Mouse (Mus musculus) heart, embryonic 13.5 days (tissue): ENCODE measurements around the gene Babam1. TPM values are rescaled to one million over a fixed set of nuclear protein-coding genes. Genes with fewer than 3 reads are reported as not detected.

Experiments
- ATAC-seq: fragments of 200-750 bp; cut with Nextera tagmentation; 2 replicates; pipeline ENCODE4 v1.8.0; 2017; ENCODE audit warnings: moderate TSS enrichment; ENCODE audit not compliant: insufficient number of reproducible peaks, low FRiP score, low TSS enrichment; ENCODE audit errors: extremely low read depth
- H3K27ac ChIP-seq: fragments of 300-500 bp; sonication (generic); replicated peaks from 2 replicates; pipeline ENCODE4 v1.5.1; 2015; ENCODE audit warnings: moderate library complexity, mild to moderate bottlenecking, inconsistent platforms
- H3K27me3 ChIP-seq: fragments of 300-500 bp; sonication (generic); replicated peaks from 2 replicates; pipeline ENCODE4 v1.6.1; 2015; ENCODE audit warnings: mild to moderate bottlenecking, inconsistent platforms
- H3K36me3 ChIP-seq: fragments of 300-500 bp; sonication (generic); 2 replicates; pipeline ENCODE4 v1.6.1; 2015; ENCODE audit warnings: mild to moderate bottlenecking, inconsistent platforms
- H3K4me1 ChIP-seq: fragments of 300-500 bp; sonication (generic); 2 replicates; pipeline ENCODE4 v1.6.1; 2015; ENCODE audit warnings: inconsistent platforms
- H3K4me2 ChIP-seq: fragments of 300-500 bp; sonication (generic); 2 replicates; pipeline ENCODE4 v1.6.1; 2015; ENCODE audit warnings: inconsistent platforms, mild to moderate bottlenecking, moderate library complexity
- H3K4me3 ChIP-seq: fragments of 300-500 bp; sonication (generic); 2 replicates; pipeline ENCODE4 v1.5.1; 2015; ENCODE audit warnings: moderate library complexity, mild to moderate bottlenecking, inconsistent platforms
- H3K9ac ChIP-seq: fragments of 300-500 bp; sonication (generic); 2 replicates; pipeline ENCODE4 v1.6.1; 2015; ENCODE audit warnings: inconsistent platforms, mild to moderate bottlenecking, moderate library complexity
- H3K9me3 ChIP-seq: fragments of 300-500 bp; sonication (generic); 2 replicates; pipeline ENCODE4 v1.6.1; 2016; ENCODE audit warnings: inconsistent platforms
- WGBS: fragments of 180-500 bp; shearing (Covaris S2); methylation state at CpG from one replicate; pipeline ENCODE4 v1.1.7; 2015; ENCODE audit warnings: mixed read lengths; 5-methylcytosine and 5-hydroxymethylcytosine counted together
- polyA plus RNA-seq: library from polyadenylated mRNA; unstranded; fragments of >200 nt; fragmentation: Nextera tagmentation; extraction: Ambion mirVana; gene quantifications from 2 replicates; pipeline ENCODE4 v1.2.1, GENCODE M21; 2015

Babam1 gene
- polyA plus RNA-seq: 89.7 and 91.8 TPM in 2 replicates

DNA sequence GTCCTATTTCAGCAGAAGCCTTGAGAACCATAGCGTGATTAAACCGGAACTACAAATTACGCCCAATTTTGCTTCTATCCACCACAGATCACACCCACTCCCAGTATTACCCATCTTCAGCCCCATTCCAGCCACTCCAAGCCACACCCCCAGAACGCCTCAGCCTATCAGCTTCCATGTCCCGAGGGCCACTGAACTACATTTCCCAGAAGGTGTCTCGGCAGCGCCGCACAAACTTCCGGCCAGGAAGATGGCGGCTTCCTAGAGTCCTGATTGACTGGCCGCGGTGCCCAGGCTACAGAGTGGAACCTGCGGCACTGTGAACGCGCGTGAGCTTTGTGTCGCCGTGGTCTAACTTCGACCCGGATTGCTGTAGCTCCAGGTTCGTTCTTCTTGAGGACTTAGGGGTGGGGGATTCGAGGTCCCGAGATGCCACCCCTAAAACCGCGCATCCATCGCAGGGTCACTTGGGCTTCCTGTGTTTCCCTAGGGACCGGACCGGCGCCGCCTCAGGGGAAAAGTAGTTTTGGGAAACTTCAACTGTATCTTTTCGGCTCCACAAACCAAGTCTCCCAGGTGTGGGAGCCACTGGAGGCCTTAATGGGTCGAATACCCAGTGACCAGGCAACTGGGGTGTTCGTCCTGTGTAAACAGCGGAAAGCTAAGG, at the start of gene Babam1:
Babam1 (plus strand) TSS at position 223 of the 667 bp plus-strand sequence.
- under 1% methylated on average over 34 of the region's 34 CpGs for WGBS
- Histone ChIP-seq H3K4me3 (peak within 1 kb of the TSS; percentile 89), H3K4me1 (peaks cover 16% of the 10 kb centered on the region), H3K27me3 (no peaks in the 10 kb centered on the region), H3K9me3 (no peaks in the 10 kb centered on the region), H3K36me3 (peaks cover 26% of the 10 kb centered on the region), H3K9ac (peak within 1 kb of the TSS; percentile 82), H3K4me2 (peak within 1 kb of the TSS; percentile 93), H3K27ac (peak within 1 kb of the TSS; percentile 82)
- peak; percentile 89; the same call in 1 of the 2 replicates for ATAC-seq

DNA sequence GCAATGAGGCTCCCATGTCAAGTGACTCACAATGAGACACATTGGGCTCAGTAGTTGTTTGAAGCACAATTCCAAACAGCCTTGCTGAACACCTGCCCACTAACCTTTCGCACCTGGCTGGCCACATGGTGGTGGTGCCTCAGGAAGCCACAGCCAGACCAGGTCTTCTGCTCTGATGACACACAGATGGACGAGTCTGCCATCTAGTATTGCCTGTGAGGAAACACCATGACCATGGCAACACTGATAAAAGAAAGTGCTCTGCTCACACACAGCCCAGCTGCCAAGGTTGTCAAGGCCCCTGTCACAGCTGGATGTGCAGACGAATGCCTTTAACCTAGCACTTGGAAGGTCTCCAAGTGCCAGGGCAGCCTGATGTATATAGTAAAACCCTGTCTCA, 45.5 kb upstream of the Babam1 start:
- H3K4me1 ChIP-seq: peaks cover 5% of the 10 kb centered on the region; the same call in 1 of the 2 replicates
- H3K9me3 ChIP-seq: no peaks in the 10 kb centered on the region
- no peak overlapping the region for H3K9ac ChIP-seq
- no peak overlapping the region for H3K27ac ChIP-seq
- no peak overlapping the region for H3K4me3 ChIP-seq
- H3K36me3 ChIP-seq: peaks cover 100% of the 10 kb centered on the region
- no peak overlapping the region for H3K4me2 ChIP-seq
- 48% methylated on average over 3 of the region's 3 CpGs for WGBS
- ATAC-seq: no peak
- H3K27me3 ChIP-seq: no peaks in the 10 kb centered on the region

DNA sequence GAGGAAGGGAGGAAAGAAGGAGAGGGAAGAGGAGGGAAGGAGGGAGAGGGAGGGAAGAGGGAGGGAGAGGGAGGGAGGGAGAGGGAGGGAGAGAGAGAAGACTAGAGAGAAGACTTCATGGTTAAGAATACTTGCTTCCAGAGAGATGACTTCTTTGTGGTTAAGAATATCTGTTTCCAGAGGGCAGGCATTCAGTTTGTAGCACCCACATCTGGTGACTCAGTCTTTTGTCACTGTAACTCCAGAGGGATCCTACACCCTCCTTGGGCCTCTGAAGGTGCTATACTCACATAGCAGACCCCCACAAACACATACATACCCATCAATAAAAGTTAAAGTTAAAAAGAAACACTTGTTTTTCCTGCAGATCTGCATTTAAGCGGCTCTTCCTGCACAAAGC, 45.1 kb upstream of the Babam1 start:
- H3K27me3 ChIP-seq: no peaks in the 10 kb centered on the region
- H3K27ac ChIP-seq: no peak overlapping the region
- 100% methylated on average over 1 of the region's 1 CpGs for WGBS
- no peak overlapping the region for H3K4me2 ChIP-seq
- peaks cover 5% of the 10 kb centered on the region; the same call in 1 of the 2 replicates for H3K4me1 ChIP-seq
- H3K9ac ChIP-seq: no peak overlapping the region
- ATAC-seq: no peak
- H3K9me3 ChIP-seq: no peaks in the 10 kb centered on the region
- peaks cover 100% of the 10 kb centered on the region for H3K36me3 ChIP-seq
- H3K4me3 ChIP-seq: no peak overlapping the region

DNA sequence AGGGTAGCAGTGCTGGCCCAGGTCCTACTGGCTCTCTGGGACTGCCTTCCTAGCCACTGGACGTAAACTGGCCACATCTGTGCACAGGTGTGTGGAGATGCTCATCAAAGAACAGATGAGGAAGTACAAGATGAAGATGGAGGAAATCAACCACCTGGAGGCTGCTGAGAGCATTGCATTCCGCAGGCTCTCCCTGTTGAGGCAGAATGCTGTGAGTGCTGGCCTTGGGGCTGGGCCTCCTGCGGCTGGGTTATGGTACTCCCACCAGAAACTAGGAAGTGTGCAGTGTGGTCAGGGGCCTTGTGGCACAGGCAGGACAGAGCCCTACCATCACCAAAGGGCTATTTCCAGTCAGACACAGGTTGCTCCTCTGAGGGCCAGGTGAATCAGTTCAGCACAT, 38.6 kb upstream of the Babam1 start:
- Histone ChIP-seq H3K4me3 (no peak overlapping the region), H3K27me3 (no peaks in the 10 kb centered on the region), H3K36me3 (peaks cover 88% of the 10 kb centered on the region), H3K4me1 (no peaks in the 10 kb centered on the region), H3K27ac (no peak overlapping the region), H3K9ac (no peak overlapping the region), H3K9me3 (no peaks in the 10 kb centered on the region), H3K4me2 (no peak overlapping the region)
- WGBS: 89% methylated on average over 3 of the region's 3 CpGs
- no peak for ATAC-seq

DNA sequence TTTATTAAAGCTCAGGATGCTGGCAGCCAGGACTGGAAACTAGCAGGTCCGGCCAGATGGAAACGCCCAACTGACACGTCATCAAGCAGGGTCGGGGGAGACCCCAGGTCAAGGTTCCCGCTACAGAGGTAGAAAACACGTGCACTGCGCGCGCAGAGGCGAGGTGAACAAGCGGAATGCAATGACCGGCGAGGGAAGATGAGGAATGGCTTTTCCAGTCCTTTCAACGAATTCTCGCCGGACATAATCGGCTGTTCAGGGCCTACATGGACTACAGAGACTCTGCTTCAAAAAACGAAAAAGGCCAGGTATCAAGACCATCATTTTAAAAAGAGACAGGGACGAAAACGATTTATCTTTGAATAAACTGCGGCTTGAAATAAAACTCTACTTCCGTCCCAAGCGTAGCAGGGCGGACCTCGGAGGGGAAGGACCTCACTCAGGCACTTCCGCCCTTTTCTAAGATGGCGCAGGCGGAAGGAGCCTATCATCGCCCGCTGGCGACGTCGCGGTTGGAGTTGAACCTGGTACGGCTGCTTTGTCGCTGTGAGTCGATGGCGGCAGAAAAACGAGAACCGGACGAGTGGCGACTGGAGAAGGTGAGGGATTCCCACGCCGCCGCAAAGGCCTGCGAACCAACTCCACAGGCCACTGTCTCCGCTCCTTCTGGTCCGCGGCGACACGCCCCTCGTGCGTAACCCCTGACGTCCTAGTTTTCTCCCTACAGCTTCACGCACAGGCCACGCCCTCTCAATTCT, 29.7 kb upstream of the Babam1 start, which contains the start of gene Use1:
Use1 (plus strand) TSS at position 78 of the 758 bp plus-strand sequence.
- Histone ChIP-seq H3K9me3 (no peaks in the 10 kb centered on the region), H3K27me3 (no peaks in the 10 kb centered on the region), H3K9ac (peak within 1 kb of the TSS; percentile 84), H3K4me3 (peak within 1 kb of the TSS; percentile 72), H3K36me3 (peaks cover 19% of the 10 kb centered on the region), H3K4me2 (peak within 1 kb of the TSS; percentile 87), H3K27ac (peak within 1 kb of the TSS; percentile 93), H3K4me1 (peaks cover 40% of the 10 kb centered on the region)
- under 1% methylated on average over 56 of the region's 56 CpGs for WGBS
- ATAC-seq: peak; percentile 77

DNA sequence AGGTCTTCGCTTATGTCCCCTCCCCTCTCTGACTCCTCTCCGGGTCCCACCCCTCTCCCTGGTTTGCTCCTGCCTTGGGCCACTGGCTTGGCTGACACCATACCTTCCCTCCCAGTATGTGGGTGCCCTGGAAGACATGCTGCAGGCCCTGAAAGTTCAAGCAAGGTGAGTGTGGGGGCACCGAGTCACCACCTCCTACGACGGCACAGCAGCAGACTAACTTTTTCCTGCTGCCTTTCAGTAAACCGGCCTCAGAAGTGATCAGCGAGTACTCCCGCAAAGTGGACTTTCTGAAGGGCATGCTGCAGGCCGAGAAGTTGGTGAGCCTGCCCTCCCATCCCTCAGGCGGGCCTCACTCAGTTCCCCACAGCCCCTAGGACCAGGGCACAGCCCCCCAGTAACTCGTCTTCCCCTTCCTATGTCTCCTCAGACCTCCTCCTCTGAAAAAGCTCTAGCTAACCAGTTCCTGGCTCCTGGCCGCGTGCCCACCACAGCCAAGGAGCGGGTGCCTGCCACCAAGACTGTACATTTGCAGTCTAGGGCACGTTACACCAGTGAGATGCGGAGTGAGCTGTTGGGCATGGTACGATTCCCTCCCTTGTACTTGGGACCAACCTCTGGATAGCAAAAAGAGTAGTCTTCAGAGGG, 29.0 kb upstream of the Babam1 start:
- Histone ChIP-seq H3K9ac (peak overlapping the region; percentile 84), H3K36me3 (peaks cover 21% of the 10 kb centered on the region), H3K27me3 (no peaks in the 10 kb centered on the region), H3K4me1 (peaks cover 40% of the 10 kb centered on the region), H3K4me3 (peak overlapping the region; percentile 72), H3K9me3 (no peaks in the 10 kb centered on the region), H3K4me2 (peak overlapping the region; percentile 87), H3K27ac (peak overlapping the region; percentile 93)
- 50% methylated on average over 17 of the region's 17 CpGs for WGBS
- ATAC-seq: no peak

DNA sequence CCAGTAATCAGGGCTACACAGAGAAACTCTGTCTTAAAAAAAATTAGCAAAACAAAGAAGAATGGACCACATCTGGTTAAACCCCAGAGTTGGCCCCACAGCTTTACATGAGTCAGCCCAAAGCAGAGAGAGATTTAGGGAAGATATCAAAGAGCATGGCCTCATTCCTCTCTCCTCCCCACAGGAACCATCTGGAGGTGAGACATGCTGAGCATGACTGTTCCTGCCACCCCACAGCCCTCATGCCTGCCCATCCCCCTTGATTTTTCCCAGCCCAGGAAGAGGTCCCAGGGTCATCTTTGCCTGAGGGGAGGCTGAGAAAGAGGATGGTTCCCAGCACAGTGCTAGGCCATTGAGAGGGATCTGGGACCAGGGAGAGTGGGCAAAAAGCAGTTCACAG, 28.3 kb upstream of the Babam1 start:
- Histone ChIP-seq H3K4me3 (peak overlapping the region; percentile 72; the same call in 1 of the 2 replicates), H3K27me3 (no peaks in the 10 kb centered on the region), H3K4me1 (peaks cover 40% of the 10 kb centered on the region), H3K4me2 (peak overlapping the region; percentile 87), H3K9ac (peak overlapping the region; percentile 84), H3K36me3 (peaks cover 22% of the 10 kb centered on the region), H3K27ac (peak overlapping the region; percentile 93; the same call in 1 of the 2 replicates), H3K9me3 (no peaks in the 10 kb centered on the region)
- ATAC-seq: no peak

DNA sequence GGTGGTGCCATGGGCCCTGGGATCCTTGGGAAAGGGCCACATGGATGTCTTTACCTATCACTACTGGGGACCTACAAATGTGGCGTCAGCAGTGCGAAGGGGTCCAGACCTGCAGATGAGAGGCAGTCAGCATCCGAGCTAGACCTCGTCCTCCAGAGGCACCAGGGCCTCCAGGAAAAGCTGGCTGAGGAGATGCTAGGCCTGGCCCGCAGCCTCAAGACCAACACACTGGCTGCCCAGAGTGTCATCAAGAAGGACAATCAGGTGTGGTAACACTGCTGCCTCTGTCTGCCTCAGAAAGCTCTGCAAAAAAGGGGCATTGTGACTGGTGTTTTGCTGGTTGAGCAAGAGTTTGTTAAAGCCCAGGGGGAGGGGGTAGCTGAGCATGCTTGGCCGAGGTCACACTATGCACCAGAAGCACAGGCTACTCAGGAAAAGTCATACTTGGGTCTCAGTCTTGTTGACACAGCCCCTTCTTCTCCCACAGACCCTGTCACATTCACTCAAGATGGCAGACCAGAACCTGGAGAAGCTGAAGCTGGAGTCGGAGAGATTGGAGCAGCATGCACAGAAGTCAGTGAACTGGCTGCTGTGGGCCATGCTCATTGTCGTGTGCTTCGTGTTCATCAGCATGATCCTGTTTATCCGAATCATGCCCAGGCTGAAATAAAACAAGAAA, 27.5 kb upstream of the Babam1 start:
- Histone ChIP-seq H3K4me1 (peaks cover 40% of the 10 kb centered on the region), H3K9me3 (no peaks in the 10 kb centered on the region), H3K4me2 (no peak overlapping the region), H3K36me3 (peaks cover 31% of the 10 kb centered on the region), H3K9ac (0 out of 2 replicates have a peak overlapping the region, but pooled peaks have one; percentile 33), H3K27me3 (no peaks in the 10 kb centered on the region), H3K27ac (peak overlapping the region; percentile 65), H3K4me3 (no peak overlapping the region)
- ATAC-seq: no peak
- WGBS: 88% methylated on average over 10 of the region's 10 CpGs

DNA sequence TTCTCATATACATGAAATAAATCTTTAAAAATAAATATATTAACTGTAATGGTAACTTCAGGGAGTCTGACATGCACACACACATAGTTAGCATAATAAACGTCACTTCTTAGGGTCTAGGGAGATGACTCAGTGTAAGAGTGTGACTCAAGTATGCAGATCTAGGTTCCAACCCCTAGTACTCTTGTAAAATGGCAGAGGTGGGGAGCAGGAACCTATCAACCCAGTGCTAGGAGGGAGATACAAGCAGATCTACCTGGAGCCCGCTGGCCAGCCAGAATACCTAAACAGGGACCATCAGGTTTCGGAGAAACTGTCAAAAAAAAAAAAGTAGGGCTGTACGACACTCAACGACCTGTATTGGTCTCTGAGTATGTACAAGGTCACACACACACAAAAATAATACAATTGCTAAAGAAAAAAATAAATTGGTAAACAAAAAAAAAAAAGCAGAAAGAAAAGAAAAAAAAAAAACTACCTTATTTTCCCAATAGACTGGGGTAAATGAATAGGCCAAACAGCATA, 25.9 kb upstream of the Babam1 start:
- no peak for ATAC-seq
- no peaks in the 10 kb centered on the region for H3K9me3 ChIP-seq
- peaks cover 54% of the 10 kb centered on the region for H3K4me1 ChIP-seq

DNA sequence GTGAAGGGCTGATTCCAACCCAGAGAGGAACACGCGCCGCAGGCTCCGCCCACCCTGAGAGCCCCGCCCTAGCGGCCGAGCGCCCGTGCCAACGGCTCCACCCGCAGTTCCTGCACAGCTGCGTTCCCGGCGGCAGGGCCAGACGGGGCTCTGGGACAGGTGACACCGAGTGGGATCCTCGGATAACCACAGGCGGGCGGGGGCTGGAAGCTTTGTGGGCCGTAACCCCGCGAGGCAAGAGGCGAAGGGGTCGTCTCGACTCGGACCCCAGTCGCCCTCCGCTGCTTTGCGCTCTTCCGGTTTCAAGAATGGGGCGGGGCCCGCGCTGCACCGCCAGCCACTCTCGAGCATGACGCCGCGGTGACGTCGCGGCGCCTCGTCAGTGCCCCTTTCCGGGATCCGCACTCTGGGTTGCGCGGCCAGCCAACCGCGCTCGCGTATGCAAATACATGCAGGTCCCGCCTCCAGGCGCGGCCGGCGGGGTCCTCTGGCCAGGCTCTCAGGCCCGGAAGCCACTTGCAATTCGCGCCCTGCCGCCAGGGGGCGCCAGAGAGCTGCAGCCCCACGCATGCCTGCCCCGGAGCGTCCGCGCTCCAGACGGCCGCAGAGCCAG, 25.3 kb upstream of the Babam1 start, which contains the start of gene Ocel1:
Ocel1 (plus strand) TSS at position 63 of the 613 bp plus-strand sequence.
- peak within 1 kb of the TSS; percentile 66 for H3K4me3 ChIP-seq
- H3K9ac ChIP-seq: peak within 1 kb of the TSS; percentile 74
- H3K4me2 ChIP-seq: peak within 1 kb of the TSS; percentile 72
- peaks cover 51% of the 10 kb centered on the region for H3K36me3 ChIP-seq
- H3K9me3 ChIP-seq: no peaks in the 10 kb centered on the region
- peak; percentile 85 for ATAC-seq
- WGBS: 1% methylated on average over 68 of the region's 68 CpGs
- no peaks in the 10 kb centered on the region for H3K27me3 ChIP-seq
- H3K4me1 ChIP-seq: peaks cover 56% of the 10 kb centered on the region
- H3K27ac ChIP-seq: peak within 1 kb of the TSS; percentile 78

More for the DNA sequence above, 25.9 kb upstream of the Babam1 start:
- Histone ChIP-seq H3K9ac (peak overlapping the region; percentile 74), H3K4me2 (peak overlapping the region; percentile 72), H3K4me3 (peak overlapping the region; percentile 66), H3K27ac (peak overlapping the region; percentile 78), H3K36me3 (peaks cover 46% of the 10 kb centered on the region), H3K27me3 (no peaks in the 10 kb centered on the region)
- 17% methylated on average over 5 of the region's 5 CpGs for WGBS
